Mouse (Mus musculus) forebrain, embryonic 15.5 days (tissue): ENCODE data around the gene Ccdc183. TPM values are rescaled to one million over a fixed set of nuclear protein-coding genes. Genes with fewer than 3 reads are reported as not detected.
A peak's percentile ranks its signal among the peaks of the same experiment; 100 is the strongest.

Experiments
- ATAC-seq: fragments of 200-750 bp; cut with Nextera tagmentation; replicated peaks from 2 replicates; pipeline ENCODE4 v1.8.0; 2017; ENCODE audit warnings: mild to moderate bottlenecking, moderate TSS enrichment, moderate library complexity
- H3K27ac ChIP-seq: fragments of 300-500 bp; sonication (generic); replicated peaks from 2 replicates; pipeline ENCODE4 v1.5.1; 2015; ENCODE audit warnings: mild to moderate bottlenecking, inconsistent platforms
- H3K27me3 ChIP-seq: fragments of 300-500 bp; sonication (generic); 2 replicates; pipeline ENCODE4 v1.6.1; 2015; ENCODE audit warnings: inconsistent platforms
- H3K36me3 ChIP-seq: fragments of 300-500 bp; sonication (generic); 2 replicates; pipeline ENCODE4 v1.6.1; 2015; ENCODE audit warnings: mild to moderate bottlenecking, inconsistent platforms
- H3K4me1 ChIP-seq: fragments of 300-500 bp; sonication (generic); 2 replicates; pipeline ENCODE4 v1.6.1; 2015; ENCODE audit warnings: inconsistent platforms
- H3K4me2 ChIP-seq: fragments of 300-500 bp; sonication (generic); replicated peaks from 2 replicates; pipeline ENCODE4 v1.6.1; 2015; ENCODE audit warnings: mild to moderate bottlenecking, inconsistent platforms
- H3K4me3 ChIP-seq: fragments of 300-500 bp; sonication (generic); 2 replicates; pipeline ENCODE4 v1.5.1; 2015; ENCODE audit warnings: mild to moderate bottlenecking, inconsistent platforms
- H3K9ac ChIP-seq: fragments of 300-500 bp; sonication (generic); replicated peaks from 2 replicates; pipeline ENCODE4 v1.6.1; 2015; ENCODE audit warnings: mild to moderate bottlenecking, inconsistent platforms
- H3K9me3 ChIP-seq: fragments of 300-500 bp; sonication (generic); 2 replicates; pipeline ENCODE4 v1.6.1; 2016; ENCODE audit warnings: inconsistent platforms
- WGBS: fragments of 180-500 bp; shearing (Covaris S2); methylation state at CpG from one replicate; pipeline ENCODE4 v1.1.7; 2015; ENCODE audit warnings: mixed read lengths; 5-methylcytosine and 5-hydroxymethylcytosine counted together
- polyA plus RNA-seq: library from polyadenylated mRNA; unstranded; fragments of >200 nt; fragmentation: Nextera tagmentation; extraction: Ambion mirVana; gene quantifications from 2 replicates; pipeline ENCODE4 v1.2.1, GENCODE M21; 2015

The Ccdc183 gene
- polyA plus RNA-seq, 1 experiment from 2014 or later, result 0.14 TPM

GRCm38 (mm10) chr2:25581901-25582301 is 35.6 kb downstream of the Ccdc183 start:
- ATAC-seq, result peak; percentile 5; the same call in 1 of the 2 replicates
- peaks cover 43% of the 10 kb centered on the region for H3K27me3 ChIP-seq
- H3K4me2 ChIP-seq, result peak overlapping the region; percentile 79; the same call in 1 of the 2 replicates
- 0 out of 2 replicates have a peak overlapping the region, but pooled peaks have one; percentile 61 for H3K9ac ChIP-seq
- peak overlapping the region; percentile 55; the same call in 1 of the 2 replicates for H3K4me3 ChIP-seq
- H3K4me1 ChIP-seq, result peaks cover 55% of the 10 kb centered on the region
- H3K36me3 ChIP-seq, result peaks cover 27% of the 10 kb centered on the region
- H3K9me3 ChIP-seq, result no peaks in the 10 kb centered on the region
- no peak overlapping the region; the same call in 1 of the 2 replicates for H3K27ac ChIP-seq
- 28% methylated on average over 6 of the region's 6 CpGs for WGBS

- Histone ChIP-seq H3K27ac (peak within 1 kb of the TSS; percentile 6; the same call in 1 of the 2 replicates), H3K36me3 (peaks cover 21% of the 10 kb centered on the region), H3K4me1 (peaks cover 55% of the 10 kb centered on the region), H3K4me2 (peak within 1 kb of the TSS; percentile 79), H3K9ac (peak within 1 kb of the TSS; percentile 61), H3K9me3 (no peaks in the 10 kb centered on the region), H3K27me3 (peaks cover 48% of the 10 kb centered on the region), H3K4me3 (peak within 1 kb of the TSS; percentile 55)
- 6% methylated on average over 19 of the region's 19 CpGs for WGBS
- peak; percentile 78 for ATAC-seq
Observed at GRCm38 (mm10) chr2:25581294-25581864, 36.1 kb downstream of the Ccdc183 start, which contains the start of gene Ajm1. TSS of gene Ajm1 (minus strand) at chr2:25581757.

GRCm38 (mm10) chr2:25580621-25581101 is 36.8 kb downstream of the Ccdc183 start:
- peaks cover 60% of the 10 kb centered on the region for H3K4me1 ChIP-seq

GRCm38 (mm10) chr2:25579737-25580460 is 37.6 kb downstream of the Ccdc183 start:
- ATAC-seq, result no peak
- Histone ChIP-seq H3K9me3 (no peaks in the 10 kb centered on the region), H3K4me1 (peaks cover 65% of the 10 kb centered on the region), H3K9ac (no peak overlapping the region), H3K4me3 (peak overlapping the region; percentile 22), H3K36me3 (peaks cover 13% of the 10 kb centered on the region), H3K4me2 (peak overlapping the region; percentile 8; the same call in 1 of the 2 replicates), H3K27me3 (peaks cover 57% of the 10 kb centered on the region), H3K27ac (no peak overlapping the region)
- WGBS, result 8% methylated on average over 27 of the region's 27 CpGs

More at GRCm38 (mm10) chr2:25580621-25581101, 36.8 kb downstream of the Ccdc183 start:
- Histone ChIP-seq H3K9me3 (no peaks in the 10 kb centered on the region), H3K4me3 (peak overlapping the region; percentile 55), H3K27ac (no peak overlapping the region), H3K9ac (peak overlapping the region; percentile 61; the same call in 1 of the 2 replicates), H3K27me3 (peaks cover 55% of the 10 kb centered on the region), H3K4me2 (peak overlapping the region; percentile 79), H3K36me3 (peaks cover 21% of the 10 kb centered on the region)
- peak; percentile 1; the same call in 1 of the 2 replicates for ATAC-seq
- 45% methylated on average over 6 of the region's 6 CpGs for WGBS

- WGBS, result 7% methylated on average over 77 of the region's 77 CpGs
- H3K4me2 ChIP-seq, result peak overlapping the region; percentile 8; the same call in 1 of the 2 replicates
- ATAC-seq, result no peak
- H3K4me1 ChIP-seq, result peaks cover 67% of the 10 kb centered on the region
- no peaks in the 10 kb centered on the region for H3K9me3 ChIP-seq
- H3K9ac ChIP-seq, result no peak overlapping the region
- H3K27me3 ChIP-seq, result peaks cover 57% of the 10 kb centered on the region
- H3K36me3 ChIP-seq, result peaks cover 6% of the 10 kb centered on the region
- H3K4me3 ChIP-seq, result peak overlapping the region; percentile 22
- H3K27ac ChIP-seq, result no peak overlapping the region
Observed at GRCm38 (mm10) chr2:25578796-25579736, 38.4 kb downstream of the Ccdc183 start.

- WGBS, result 7% methylated on average over 75 of the region's 75 CpGs
- peak overlapping the region; percentile 18 for H3K4me3 ChIP-seq
- peak overlapping the region; percentile 32 for H3K4me2 ChIP-seq
- no peaks in the 10 kb centered on the region for H3K9me3 ChIP-seq
- no peaks in the 10 kb centered on the region for H3K36me3 ChIP-seq
- ATAC-seq, result no peak
- H3K27ac ChIP-seq, result no peak overlapping the region
- H3K9ac ChIP-seq, result no peak overlapping the region
- H3K4me1 ChIP-seq, result peaks cover 76% of the 10 kb centered on the region
- H3K27me3 ChIP-seq, result peaks cover 57% of the 10 kb centered on the region
Observed at GRCm38 (mm10) chr2:25577951-25578795, 39.3 kb downstream of the Ccdc183 start.

GRCm38 (mm10) chr2:25576965-25577891 is 40.2 kb downstream of the Ccdc183 start:
- H3K36me3 ChIP-seq, result no peaks in the 10 kb centered on the region
- H3K4me3 ChIP-seq, result peak overlapping the region; percentile 18
- H3K27me3 ChIP-seq, result peaks cover 57% of the 10 kb centered on the region
- H3K27ac ChIP-seq, result no peak overlapping the region
- WGBS, result 14% methylated on average over 92 of the region's 92 CpGs
- H3K9ac ChIP-seq, result no peak overlapping the region
- no peak for ATAC-seq
- peaks cover 75% of the 10 kb centered on the region for H3K4me1 ChIP-seq
- peak overlapping the region; percentile 32 for H3K4me2 ChIP-seq
- no peaks in the 10 kb centered on the region for H3K9me3 ChIP-seq

- Histone ChIP-seq H3K4me2 (no peak overlapping the region), H3K27me3 (peaks cover 57% of the 10 kb centered on the region), H3K36me3 (no peaks in the 10 kb centered on the region), H3K4me1 (peaks cover 67% of the 10 kb centered on the region), H3K9ac (peak overlapping the region; percentile 56; the same call in 1 of the 2 replicates), H3K9me3 (no peaks in the 10 kb centered on the region), H3K27ac (no peak overlapping the region), H3K4me3 (0 out of 2 replicates have a peak overlapping the region, but pooled peaks have one; percentile 57)
- ATAC-seq, result no peak
- WGBS, result 71% methylated on average over 16 of the region's 16 CpGs
Observed at GRCm38 (mm10) chr2:25576028-25576850, 41.2 kb downstream of the Ccdc183 start.

- no peaks in the 10 kb centered on the region for H3K36me3 ChIP-seq
- peak overlapping the region; percentile 95 for H3K27ac ChIP-seq
- peak overlapping the region; percentile 56 for H3K9ac ChIP-seq
- no peaks in the 10 kb centered on the region for H3K9me3 ChIP-seq
- no peak for ATAC-seq
- peak overlapping the region; percentile 57 for H3K4me3 ChIP-seq
- peaks cover 50% of the 10 kb centered on the region for H3K27me3 ChIP-seq
- WGBS, result 7% methylated on average over 21 of the region's 21 CpGs
- H3K4me2 ChIP-seq, result peak overlapping the region; percentile 81
- peaks cover 60% of the 10 kb centered on the region for H3K4me1 ChIP-seq
Observed at GRCm38 (mm10) chr2:25575432-25576027, 41.9 kb downstream of the Ccdc183 start.
